Mouse (Mus musculus) G1E (cell line): ENCODE data around the gene Cpsf4.

Experiments
- CTCF ChIP-seq: IDR thresholded peaks from 2 replicates; pipeline ENCODE4 v1.5.1; 2012; ENCODE audit warnings: low read depth, low read length, inconsistent platforms, mixed read lengths
- GATA1 ChIP-seq: IDR thresholded peaks from 2 replicates; pipeline ENCODE4 v1.6.1; 2012; ENCODE audit warnings: borderline replicate concordance, low read length, inconsistent platforms, mixed read lengths
- GATA2 ChIP-seq: IDR thresholded peaks from 2 replicates; pipeline ENCODE4 v1.6.1; 2012; ENCODE audit warnings: low read depth, low read length, inconsistent platforms, borderline replicate concordance
- POLR2AphosphoS5 ChIP-seq: IDR thresholded peaks from 2 replicates; pipeline ENCODE4 v1.6.1; 2012; ENCODE audit warnings: low read depth, low read length, inconsistent platforms; ENCODE audit not compliant: insufficient replicate concordance
- TAL1 ChIP-seq: conservative IDR thresholded peaks from 2 replicates; pipeline ENCODE4 v1.6.1; 2012; ENCODE audit warnings: low read depth, low read length, inconsistent platforms, mixed read lengths

GRCm38 (mm10) chr5:145130191-145130590 lies 36.8 kb upstream of the Cpsf4 start:
- TF ChIP-seq GATA1 (no peak), CTCF (no peak), TAL1 (no peak), POLR2AphosphoS5 (no peak; the same call in 1 of the 2 replicates), GATA2 (no peak)
